21 mouse cellular contexts compared by ENCODE assay signal in the genomic region with DNA sequence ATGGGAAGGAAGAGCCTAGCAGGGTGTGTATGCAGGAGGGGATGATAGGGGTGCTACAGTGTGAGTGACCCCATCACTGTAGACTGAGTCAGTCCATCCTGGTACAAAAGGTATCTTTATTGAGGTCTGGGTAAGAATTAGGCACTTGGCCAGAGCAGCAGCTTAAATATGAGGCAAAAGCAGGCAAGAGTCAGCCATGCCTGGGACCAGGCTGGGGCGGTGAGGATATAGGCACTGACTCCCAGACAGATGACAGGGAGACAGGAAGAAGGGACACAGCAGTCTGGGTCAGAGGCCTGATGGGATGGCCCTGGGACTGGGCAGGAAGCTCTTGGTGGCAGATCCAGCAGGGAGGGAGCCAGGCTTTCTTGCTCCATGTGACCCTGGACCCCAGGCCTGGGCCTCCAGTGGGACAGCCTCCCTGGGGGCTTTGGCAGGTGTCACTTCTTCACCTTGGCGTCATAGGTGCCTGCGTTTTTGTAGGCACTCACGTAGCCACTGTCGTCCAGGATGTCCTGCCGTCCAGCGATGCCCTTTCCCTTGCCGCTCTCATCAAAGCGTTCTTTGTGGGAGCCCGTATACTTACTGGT. TPM values are rescaled to one million over a fixed set of nuclear protein-coding genes. Genes with fewer than 3 reads are reported as not detected.
DNase-seq lines count a peak whose midpoint lies in the region; ATAC-seq and TF ChIP-seq lines count a peak whose summit lies in the region.
"Had no signal": no experiment of that assay in that cellular context is flagged by ENCODE, and none has a peak within 500 bp of the region (broad histone marks: within the 10 kb centered on the region; RNA-seq: fewer than 3 reads in every experiment).

No protein-coding gene starts in this region.

- no peak overlapping the region for H3K4me3 ChIP-seq in hindbrain, embryonic 13.5 days
- H3K4me3 ChIP-seq in hindbrain, embryonic 12.5 days: no peak overlapping the region
- no peak overlapping the region for H3K4me3 ChIP-seq in hindbrain, postnatal 0 days (ENCODE audit: low read length)
- H3K4me3 ChIP-seq: kidney, embryonic 15.5 days; liver, embryonic 12.5 days had no signal

- no peak for TF ChIP-seq CTCF in hindbrain, postnatal 0 days (IDR thresholded peaks at IDR 0.05; ENCODE audit: low read depth)

- H3K27ac ChIP-seq in hindbrain, embryonic 13.5 days: peak overlapping the region; percentile 77
- no peak overlapping the region for H3K27ac ChIP-seq in hindbrain, embryonic 12.5 days
- H3K27ac ChIP-seq in hindbrain, postnatal 0 days: peak overlapping the region; percentile 81
- H3K27ac ChIP-seq: kidney, embryonic 15.5 days; liver, embryonic 12.5 days had no signal

- DNase-seq in cerebellum, adult 11 months: peak; percentile 55
- no peak for DNase-seq in cerebellum, adult 8-10 months
- DNase-seq in MN1 (ENCODE audit: low spot score): peak; percentile 73
- no peak for DNase-seq in hindbrain, postnatal 0 days (ENCODE audit: low spot score)
- DNase-seq in embryo, embryonic 10 days (ENCODE audit: low spot score): no peak
- no peak for DNase-seq in gastrocnemius, postnatal 14 days
- DNase-seq: gastrocnemius, postnatal 36 days; thymus, postnatal 14 days had no signal

- H3K27me3 ChIP-seq in hindbrain, embryonic 13.5 days: no peaks in the 10 kb centered on the region
- H3K27me3 ChIP-seq in hindbrain, embryonic 12.5 days: peaks cover 2% of the 10 kb centered on the region
- H3K27me3 ChIP-seq in hindbrain, postnatal 0 days (ENCODE audit: insufficient read depth, low read length): no peaks in the 10 kb centered on the region
- H3K27me3 ChIP-seq: CH12.LX; kidney, embryonic 15.5 days; Patski had no signal

- H3K4me1 ChIP-seq in hindbrain, embryonic 13.5 days (replicated peaks): peaks cover 84% of the 10 kb centered on the region
- peaks cover 66% of the 10 kb centered on the region for H3K4me1 ChIP-seq in hindbrain, embryonic 12.5 days
- H3K4me1 ChIP-seq in hindbrain, postnatal 0 days (ENCODE audit: insufficient read depth, low read length): peaks cover 34% of the 10 kb centered on the region

- peak overlapping the region; percentile 24; the same call in 1 of the 2 replicates for H3K9ac ChIP-seq in hindbrain, embryonic 13.5 days
- no peak overlapping the region for H3K9ac ChIP-seq in hindbrain, embryonic 12.5 days
- no peak overlapping the region for H3K9ac ChIP-seq in hindbrain, postnatal 0 days (replicated peaks; ENCODE audit: low read length)
- H3K9ac ChIP-seq: kidney, embryonic 15.5 days; liver, embryonic 12.5 days had no signal

- no peaks in the 10 kb centered on the region for H3K9me3 ChIP-seq in hindbrain, embryonic 13.5 days
- H3K9me3 ChIP-seq in hindbrain, embryonic 12.5 days (replicated peaks): no peaks in the 10 kb centered on the region
- H3K9me3 ChIP-seq in hindbrain, postnatal 0 days (ENCODE audit: low read length): no peaks in the 10 kb centered on the region
- H3K9me3 ChIP-seq: kidney, embryonic 15.5 days; liver, embryonic 12.5 days had no signal

- no peak overlapping the region for H3K4me2 ChIP-seq in hindbrain, embryonic 13.5 days
- no peak overlapping the region for H3K4me2 ChIP-seq in hindbrain, embryonic 12.5 days (replicated peaks)
- H3K4me2 ChIP-seq in hindbrain, postnatal 0 days (ENCODE audit: low read depth, low read length): no peak overlapping the region
- H3K4me2 ChIP-seq: kidney, embryonic 15.5 days; liver, embryonic 12.5 days had no signal

- H3K36me3 ChIP-seq in hindbrain, embryonic 13.5 days: peaks cover 20% of the 10 kb centered on the region
- H3K36me3 ChIP-seq in hindbrain, embryonic 12.5 days: peaks cover 18% of the 10 kb centered on the region
- H3K36me3 ChIP-seq in hindbrain, postnatal 0 days (ENCODE audit: insufficient read depth, low read length): no peaks in the 10 kb centered on the region
- H3K36me3 ChIP-seq: liver, embryonic 12.5 days had no signal

- intact Hi-C loops in gastrocnemius, postnatal 14 days (cut with DNase I; ENCODE audit: low total_unique reads): no loop called here

- ATAC-seq in hindbrain, embryonic 13.5 days (ENCODE audit: low FRiP score): no peak
- no peak for ATAC-seq in hindbrain, embryonic 12.5 days (ENCODE audit: low FRiP score)
- ATAC-seq in hindbrain, postnatal 0 days: no peak
- ATAC-seq: inflammation-experienced regulatory T-cells, adult 6 months; liver, embryonic 12.5 days; Patski had no signal

- 94% methylated on average over 10 of the region's 10 CpGs for WGBS in hindbrain, embryonic 13.5 days
- WGBS in hindbrain, embryonic 12.5 days: 90% methylated on average over 10 of the region's 10 CpGs
- WGBS in hindbrain, postnatal 0 days: 80% methylated on average over 10 of the region's 10 CpGs

RNA-seq across cellular contexts. Expression of a gene that starts 3.8 kb away (rescaled TPM):
- 170 and 181 TPM in 2 replicates for polyA plus RNA-seq in hindbrain, embryonic 13.5 days (2015; fragmentation: Nextera tagmentation; extraction: Ambion mirVana)
- polyA plus RNA-seq in hindbrain, embryonic 12.5 days (2016; fragmentation: Nextera tagmentation; extraction: Ambion mirVana): 162 and 186 TPM in 2 replicates
- 106 and 108 TPM in 2 replicates for total RNA-seq in hindbrain, postnatal 0 days (2014; rRNA removed)
- 197 and 201 TPM in 2 replicates for polyA plus RNA-seq in hindbrain, postnatal 0 days (2015; fragmentation: Nextera tagmentation; extraction: Ambion mirVana)
- total RNA-seq in gastrocnemius, postnatal 14 days (2021): 100 to 1,000 TPM; 191 to 254 TPM

RNA-seq across cellular contexts. Expression of a gene that starts 29.2 kb away (rescaled TPM):
- 30.9 and 34.3 TPM in 2 replicates for polyA plus RNA-seq in hindbrain, embryonic 13.5 days (2015; fragmentation: Nextera tagmentation; extraction: Ambion mirVana)
- polyA plus RNA-seq in hindbrain, embryonic 12.5 days (2016; fragmentation: Nextera tagmentation; extraction: Ambion mirVana): 35.8 and 36.1 TPM in 2 replicates
- 49.3 and 54.2 TPM in 2 replicates for total RNA-seq in hindbrain, postnatal 0 days (2014; rRNA removed)
- 31.3 and 34.7 TPM in 2 replicates for polyA plus RNA-seq in hindbrain, postnatal 0 days (2015; fragmentation: Nextera tagmentation; extraction: Ambion mirVana)
- total RNA-seq in gastrocnemius, postnatal 14 days (2021): 10 to 100 TPM; 10.1 to 11.2 TPM

RNA-seq across cellular contexts. Expression of a gene that starts 51.1 kb away (rescaled TPM):
- 7.8 and 11.0 TPM in 2 replicates for polyA plus RNA-seq in hindbrain, embryonic 13.5 days (2015; fragmentation: Nextera tagmentation; extraction: Ambion mirVana)
- polyA plus RNA-seq in hindbrain, embryonic 12.5 days (2016; fragmentation: Nextera tagmentation; extraction: Ambion mirVana): 24.2 and 24.7 TPM in 2 replicates
- total RNA-seq in hindbrain, postnatal 0 days (2014; rRNA removed): 6.1 and 9.9 TPM in 2 replicates
- 6.3 and 7.4 TPM in 2 replicates for polyA plus RNA-seq in hindbrain, postnatal 0 days (2015; fragmentation: Nextera tagmentation; extraction: Ambion mirVana)
- total RNA-seq in gastrocnemius, postnatal 14 days (2021): 1 to 10 TPM; 1.9 to 2.1 TPM
- total RNA-seq: CH12.LX; megakaryocyte, adult 5-6 weeks had no signal
- polyA plus RNA-seq: inflammation-experienced regulatory T-cells, adult 6 months had no signal

RNA-seq across cellular contexts. Expression of a gene that starts 54.1 kb away (rescaled TPM):
- polyA plus RNA-seq in hindbrain, embryonic 13.5 days (2015; fragmentation: Nextera tagmentation; extraction: Ambion mirVana): 1.1 and 1.7 TPM in 2 replicates
- 2.1 and 3.1 TPM in 2 replicates for polyA plus RNA-seq in hindbrain, embryonic 12.5 days (2016; fragmentation: Nextera tagmentation; extraction: Ambion mirVana)
- 0.68 and 1.7 TPM in 2 replicates for total RNA-seq in hindbrain, postnatal 0 days (2014; rRNA removed)
- 0.50 and 0.66 TPM in 2 replicates for polyA plus RNA-seq in hindbrain, postnatal 0 days (2015; fragmentation: Nextera tagmentation; extraction: Ambion mirVana)
- under 1 TPM; 0.53 to 0.97 TPM for total RNA-seq in gastrocnemius, postnatal 14 days (2021)
- polyA plus RNA-seq: inflammation-experienced regulatory T-cells, adult 6 months; Patski; small intestine, adult 2 months; stomach, embryonic 14.5 days had no signal

RNA-seq across cellular contexts. Expression of a gene that starts 54.2 kb away (rescaled TPM):
- not detected in 2 replicates for polyA plus RNA-seq in hindbrain, embryonic 13.5 days (2015; fragmentation: Nextera tagmentation; extraction: Ambion mirVana)
- polyA plus RNA-seq in hindbrain, embryonic 12.5 days (2016; fragmentation: Nextera tagmentation; extraction: Ambion mirVana): 0.08 TPM in 1 of 2 replicates, not detected in the other
- 0.11 and 0.16 TPM in 2 replicates for total RNA-seq in hindbrain, postnatal 0 days (2014; rRNA removed)
- 0.09 and 0.15 TPM in 2 replicates for polyA plus RNA-seq in hindbrain, postnatal 0 days (2015; fragmentation: Nextera tagmentation; extraction: Ambion mirVana)
- total RNA-seq in gastrocnemius, postnatal 14 days (2021): under 1 TPM in 1 of 2 experiments, not detected in 1; 0.21 TPM
- total RNA-seq: gastrocnemius, postnatal 36 days; layer of hippocampus, postnatal 10 days; left cerebral cortex, postnatal 36 days; megakaryocyte, adult 5-6 weeks had no signal
- polyA plus RNA-seq: embryonic facial prominence, embryonic 11.5 days; inflammation-experienced regulatory T-cells, adult 6 months; kidney, embryonic 15.5 days; liver, embryonic 12.5 days; Patski; small intestine, adult 2 months; stomach, embryonic 14.5 days had no signal

Comparison
In these comparisons a context has a peak if more than half of its experiments do, and no peak if none do; other contexts are left out.
1. DNase-seq: peak in cerebellum, adult 11 months (single experiment) and MN1 (single experiment); none in cerebellum, adult 8-10 months (single experiment), hindbrain, postnatal 0 days (single experiment), embryo, embryonic 10 days (single experiment) and gastrocnemius, postnatal 14 days (single experiment).